Mouse (Mus musculus): ENCODE data around the gene Man1a.

GRCm38 (mm10) chr10:53922236-53922635 is 154.2 kb downstream of the Man1a start:
- TF ChIP-seq GATA1 (IDR thresholded peaks at IDR 0.05; ENCODE audit: low read length) (no peak), TAL1 (IDR thresholded peaks at IDR 0.05; ENCODE audit: low read length) (no peak)

Measured in erythroblast, embryonic 14.5 days (primary cell).